Mouse (Mus musculus) frontal cortex, adult (tissue): ENCODE measurements around the gene Zfp141.

Experiments
- ATAC-seq: cut with Nextera tagmentation; 2 replicates; pipeline ENCODE4 v1.9.2; 2017; ENCODE audit warnings: mild to moderate bottlenecking, moderate library complexity, mixed read lengths; ENCODE audit not compliant: low TSS enrichment

Zfp141 gene

DNA sequence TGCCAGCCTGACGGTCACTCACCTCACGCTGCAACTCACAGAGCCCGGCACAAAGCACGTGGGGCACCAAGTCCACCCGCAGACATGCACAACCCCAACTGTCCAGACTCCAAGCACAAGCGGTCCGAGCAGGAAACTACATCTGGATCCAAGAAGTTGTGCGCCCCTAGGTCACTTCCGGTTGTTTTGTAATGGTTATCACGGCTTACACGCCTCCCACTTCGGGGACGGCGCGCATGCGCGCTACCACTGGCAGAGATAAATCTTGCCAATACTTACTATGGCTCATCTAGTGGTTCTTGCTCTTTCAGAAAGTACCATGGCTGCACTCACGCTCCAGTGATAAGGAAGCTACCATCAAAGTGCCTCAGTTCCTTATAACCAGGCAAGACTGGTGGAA, at the start of gene Zfp141:
Gene Zfp141, minus strand, starts transcription at position 153 of the 400 bp plus-strand sequence.
- peak; percentile 99 for ATAC-seq

DNA sequence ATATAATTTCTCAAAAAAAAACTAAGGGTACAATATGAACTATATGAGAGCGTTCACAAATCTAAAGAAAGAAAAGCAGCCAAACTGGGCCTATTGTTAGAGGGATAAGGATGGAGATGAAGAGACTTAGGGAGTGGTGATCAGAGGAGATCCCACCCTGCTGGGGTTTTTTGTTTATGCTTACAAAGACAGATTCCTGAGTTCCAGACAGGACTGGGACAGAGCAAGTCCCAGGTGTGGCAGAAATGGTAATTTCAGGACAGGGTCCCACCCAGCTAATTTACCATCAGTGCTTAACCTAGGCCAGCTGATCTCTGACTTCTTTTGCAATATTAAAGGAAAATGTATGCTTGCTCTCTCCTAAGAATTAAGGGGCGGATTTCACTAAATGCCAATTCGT, 46.2 kb upstream of the Zfp141 start:
- ATAC-seq = no peak

DNA sequence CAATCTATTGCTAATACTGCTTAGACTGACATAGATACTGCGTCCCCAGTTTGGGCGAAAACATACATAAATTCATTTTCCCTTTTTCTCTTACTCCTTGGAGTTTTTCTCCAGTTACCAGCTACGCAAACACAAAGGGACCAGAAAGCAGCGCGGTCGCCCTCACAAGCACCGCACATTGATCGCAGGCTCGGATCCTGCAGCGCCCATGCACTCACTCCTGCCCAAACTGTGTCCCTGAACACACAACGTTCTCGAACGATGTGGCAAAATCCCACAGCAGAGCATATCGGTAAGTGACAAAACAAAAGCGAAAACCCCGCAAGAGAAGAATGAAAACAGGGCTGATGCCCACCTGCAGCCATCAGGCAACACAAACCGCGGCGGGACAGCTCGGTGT, 354 bp downstream of the Zfp141 start:
- peak; percentile 78; the same call in 1 of the 2 replicates for ATAC-seq

DNA sequence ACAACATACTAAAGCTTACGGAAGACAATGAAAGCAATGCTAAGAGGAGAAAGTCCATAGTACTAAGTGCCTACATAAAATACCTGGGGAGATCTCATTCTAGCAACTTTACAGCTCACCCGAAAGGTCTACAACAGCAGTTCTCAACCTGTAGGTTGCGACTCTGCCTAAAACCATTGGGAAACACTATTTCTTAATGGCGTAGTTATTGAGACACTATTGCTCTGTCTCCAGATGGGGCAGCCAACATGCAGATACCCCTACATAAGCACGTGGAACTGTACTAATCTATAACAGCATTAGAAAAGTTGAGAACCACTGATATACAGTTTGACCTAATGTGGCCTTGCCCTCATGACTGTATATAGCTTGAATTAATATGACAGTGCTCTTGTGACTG, 7.3 kb downstream of the Zfp141 start:
- ATAC-seq = no peak

DNA sequence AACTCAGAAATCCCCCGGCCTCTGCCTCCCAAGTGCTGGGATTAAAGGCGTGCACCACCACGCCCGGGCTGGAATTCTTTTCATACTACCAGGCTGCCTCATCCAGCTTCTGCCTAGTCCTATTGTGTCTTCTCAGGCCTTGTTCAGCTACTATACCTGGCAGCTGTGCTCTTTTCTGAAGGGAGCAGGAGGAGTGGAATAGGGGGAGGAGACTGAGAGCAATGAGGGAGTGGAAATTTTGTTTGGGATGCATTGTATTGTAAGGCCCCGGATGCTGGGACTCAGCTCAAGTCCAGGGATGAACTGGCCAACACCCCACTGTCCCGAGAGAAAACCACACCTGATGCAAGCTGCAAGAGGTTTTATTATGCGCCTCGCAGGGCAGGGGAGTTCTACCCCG, 8.2 kb downstream of the Zfp141 start:
- no peak for ATAC-seq

DNA sequence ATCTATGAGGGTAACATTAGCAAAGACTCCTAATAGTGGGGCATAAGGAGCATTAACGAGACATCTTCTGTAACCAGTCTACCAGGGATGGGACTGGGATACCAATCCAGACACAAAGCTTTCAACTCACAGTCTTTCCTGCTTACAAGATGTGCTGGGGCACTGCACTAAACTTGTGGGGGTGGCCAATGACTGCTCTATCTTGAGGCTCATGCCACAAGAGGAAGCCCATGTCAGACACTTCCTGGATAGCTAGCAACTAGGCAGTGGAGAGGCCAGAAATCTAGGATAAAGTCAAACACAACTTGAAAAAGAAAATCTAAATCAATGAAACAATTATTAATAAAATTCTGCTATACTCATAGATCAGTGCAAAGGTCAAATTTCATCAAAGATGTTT, 9.3 kb downstream of the Zfp141 start:
- no peak for ATAC-seq

DNA sequence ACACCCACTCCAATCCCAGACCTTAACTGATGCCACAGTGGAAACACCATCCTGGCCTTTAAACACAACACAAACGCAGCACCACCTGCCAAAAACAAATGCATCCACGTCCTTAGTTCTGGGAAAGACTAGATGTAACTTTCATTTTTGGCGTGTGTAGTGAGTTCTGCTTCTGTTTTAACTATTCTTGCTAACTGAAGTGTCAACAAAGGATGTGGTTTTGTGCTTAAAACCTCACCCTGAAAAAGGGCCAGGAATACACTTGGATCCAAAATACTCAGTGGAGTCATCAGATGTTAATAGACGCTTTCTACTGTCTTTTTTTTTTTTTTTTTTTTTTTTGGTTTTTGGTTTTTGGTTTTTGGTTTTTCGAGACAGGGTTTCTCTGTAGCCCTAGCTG, 14.7 kb downstream of the Zfp141 start:
- ATAC-seq = no peak

DNA sequence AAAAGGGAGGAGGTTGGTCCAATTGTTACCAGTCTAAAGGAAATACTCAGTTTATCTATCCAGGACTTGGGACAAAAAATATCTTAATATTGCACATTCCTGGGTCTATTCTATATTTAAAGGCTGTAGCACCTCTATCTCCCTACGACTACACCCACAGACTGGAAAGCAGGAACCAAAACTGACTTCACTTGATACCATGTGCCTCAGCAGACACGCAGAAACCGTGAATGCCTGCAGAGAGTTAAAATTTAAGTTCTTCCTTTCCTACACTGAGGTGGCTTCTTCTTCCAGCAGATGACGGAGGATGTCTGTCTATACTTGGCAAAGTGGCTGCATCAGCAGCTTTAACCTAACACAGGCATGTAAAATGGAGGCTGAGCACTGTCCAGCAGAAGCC, 15.2 kb downstream of the Zfp141 start:
- no peak; the same call in 1 of the 2 replicates for ATAC-seq

DNA sequence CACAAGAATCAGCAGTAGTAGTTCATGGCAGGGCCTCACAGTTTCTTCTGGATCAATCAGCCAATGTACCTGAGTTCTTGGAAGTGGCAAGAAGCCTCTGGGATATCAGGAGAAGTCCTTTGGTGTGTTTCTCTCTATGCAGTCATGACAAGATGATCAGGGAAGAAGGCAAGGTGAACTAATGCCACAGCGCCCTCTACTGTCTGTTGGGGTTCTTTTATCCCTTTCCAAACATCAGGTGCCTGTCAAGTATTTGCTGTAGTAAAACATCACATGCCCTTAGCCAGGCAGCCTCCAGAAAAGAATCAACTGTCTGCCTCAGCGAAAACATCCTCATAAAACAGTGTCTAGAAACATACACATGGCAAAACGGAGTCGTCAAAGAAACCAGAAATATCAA, 50.9 kb downstream of the Zfp141 start:
- no peak for ATAC-seq

DNA sequence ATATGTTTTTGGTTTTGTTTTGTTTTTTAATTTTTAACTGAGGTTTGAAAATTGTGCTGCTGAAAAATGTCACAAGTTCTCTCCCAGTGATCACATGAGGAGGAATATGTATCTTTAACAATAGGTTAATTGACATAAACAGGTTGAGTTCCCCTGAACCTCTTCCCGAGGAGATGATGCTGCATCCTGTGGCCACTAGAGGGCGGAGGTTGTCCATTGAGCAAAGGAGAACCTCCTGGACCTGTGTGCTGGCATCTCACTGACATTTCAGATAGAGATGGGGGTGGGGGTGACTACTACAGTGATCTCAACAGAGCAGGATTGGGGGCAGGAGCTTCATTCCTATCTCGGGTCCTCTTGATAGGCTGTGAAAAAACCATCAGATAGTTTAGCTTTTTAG, 54.9 kb downstream of the Zfp141 start:
- ATAC-seq = no peak

DNA sequence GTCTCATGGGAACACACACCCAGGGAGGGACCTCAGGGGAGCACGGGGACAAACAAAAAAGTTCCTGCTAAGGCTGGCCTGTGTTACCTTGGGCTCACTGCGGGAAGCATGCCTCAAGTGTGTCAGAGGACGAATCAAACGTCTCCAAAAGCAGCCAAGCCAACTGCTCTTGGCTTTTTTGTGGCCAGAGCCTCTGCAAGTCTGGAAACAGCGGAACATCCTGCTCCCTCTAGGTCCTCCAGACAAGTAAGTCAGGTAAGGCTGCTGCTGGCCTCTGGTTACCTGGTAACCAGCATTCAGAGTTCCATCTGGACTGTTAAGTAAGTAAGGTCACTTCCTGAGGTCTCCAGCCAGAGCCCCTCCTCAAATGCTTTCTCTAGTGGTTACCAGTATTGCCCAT, 57.7 kb downstream of the Zfp141 start, which contains the start of gene 4933421I07Rik:
Gene 4933421I07Rik, minus strand, starts transcription at position 271 of the 400 bp plus-strand sequence.
- no peak for ATAC-seq

DNA sequence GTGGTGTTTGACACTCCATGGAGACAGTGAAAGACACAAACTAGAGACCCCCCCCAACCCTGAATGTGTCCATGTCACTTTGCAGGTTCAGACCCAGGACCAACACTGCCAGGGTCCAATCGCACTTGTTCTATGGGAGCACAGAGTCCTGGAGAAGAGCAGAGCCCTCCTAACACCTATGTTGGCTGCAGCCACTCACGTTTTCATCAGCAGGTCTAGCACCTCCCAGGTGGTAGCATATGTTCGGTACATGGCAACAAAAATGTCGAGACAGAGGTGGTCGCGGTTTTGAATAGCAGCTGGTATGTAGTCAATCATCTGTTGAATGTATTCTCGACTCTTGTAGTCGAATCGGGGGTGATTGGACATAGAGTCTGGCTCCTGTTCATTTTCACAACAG, 58.2 kb downstream of the Zfp141 start:
- ATAC-seq = no peak
